Mouse (Mus musculus) brain, embryonic 14.5 days (tissue): ENCODE data around the gene Fcgr4.

ENCODE experiments used
- CTCF ChIP-seq: fragments of 200-500 bp; IDR thresholded peaks from 2 replicates; pipeline ENCODE4 v1.5.1; 2012; ENCODE audit warnings: inconsistent platforms, mild to moderate bottlenecking, moderate library complexity, borderline replicate concordance; ENCODE audit not compliant: insufficient read depth, insufficient read length; ENCODE audit errors: extremely low read depth
- POLR2A ChIP-seq: fragments of 200-500 bp; IDR thresholded peaks from 2 replicates; pipeline ENCODE4 v1.6.1; 2012; ENCODE audit warnings: mild to moderate bottlenecking, inconsistent platforms, borderline replicate concordance; ENCODE audit not compliant: poor library complexity, insufficient read depth, insufficient read length, severe bottlenecking; ENCODE audit errors: extremely low read depth

DNA sequence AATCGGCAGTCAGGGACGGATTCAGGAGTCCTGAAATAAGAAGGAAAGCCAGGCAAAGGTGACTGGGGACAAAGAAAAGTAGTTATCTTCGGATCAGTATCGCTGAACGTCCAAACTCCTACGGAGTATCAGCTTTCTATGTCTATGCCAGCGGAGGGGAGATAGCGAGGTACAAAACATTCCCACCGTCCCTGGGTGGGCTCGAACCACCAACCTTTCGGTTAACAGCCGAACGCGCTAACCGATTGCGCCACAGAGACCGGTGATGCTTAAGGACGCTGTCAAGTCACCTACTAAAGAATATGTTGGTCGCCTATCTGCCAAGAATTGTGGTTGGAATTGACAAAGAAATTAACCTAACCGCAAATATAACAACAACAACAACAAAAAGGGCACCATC is 15.0 kb downstream of the Fcgr4 start:
- TF ChIP-seq POLR2A (no peak), CTCF (no peak)
